Mouse (Mus musculus): ENCODE measurements around the gene Cntn5.

- TF ChIP-seq MYC (IDR thresholded peaks at IDR 0.05; ENCODE audit: low read depth, low read length) (no peak), MXI1 (IDR thresholded peaks at IDR 0.05; ENCODE audit: low read depth, low read length) (no peak), CTCF (conservative IDR thresholded peaks at IDR 0.05 in 1 of 2, IDR thresholded peaks at IDR 0.05 in 1 of 2; ENCODE audit: low read depth in 2 of 2, low read length in 2 of 2) (no peak), POLR2A (IDR thresholded peaks at IDR 0.05; ENCODE audit: low read depth, low read length) (no peak), PAX5 (IDR thresholded peaks at IDR 0.05; ENCODE audit: low read length) (no peak), SIN3A (IDR thresholded peaks at IDR 0.05; ENCODE audit: low read length) (no peak), EP300 (IDR thresholded peaks at IDR 0.05; ENCODE audit: low read length) (no peak), MAFK (IDR thresholded peaks at IDR 0.05; ENCODE audit: insufficient replicate concordance, low read length) (no peak)
Observed at GRCm38 (mm10) chr9:9673277-9674049, 1231.1 kb downstream of the Cntn5 start.

Data from CH12.LX (cell line).